Mouse (Mus musculus): ENCODE measurements around the gene Krtap3-1. TPM values are rescaled to one million over a fixed set of nuclear protein-coding genes. Genes with fewer than 3 reads are reported as not detected.

The Krtap3-1 gene
- polyA plus RNA-seq, 1 experiment from 2014 or later, result not detected

Other genes starting within 250 kb of the Krtap3-1 start
- gene Krt25, start 243.7 kb downstream of the Krtap3-1 start, polyA plus RNA-seq (2015; fragmentation: Nextera tagmentation; extraction: Ambion mirVana), result 0.08 and 0.09 TPM in 2 replicates
- not detected in 2 replicates for gene Krt26, start 228.7 kb downstream of the Krtap3-1 start, polyA plus RNA-seq (2015; fragmentation: Nextera tagmentation; extraction: Ambion mirVana)
- not detected in 2 replicates for gene Krt27, start 215.5 kb downstream of the Krtap3-1 start, polyA plus RNA-seq (2015; fragmentation: Nextera tagmentation; extraction: Ambion mirVana)
- gene Krt28, start 191.7 kb downstream of the Krtap3-1 start, polyA plus RNA-seq (2015; fragmentation: Nextera tagmentation; extraction: Ambion mirVana), result 0.14 and 0.33 TPM in 2 replicates
- gene Krt10, start 177.3 kb downstream of the Krtap3-1 start, polyA plus RNA-seq (2015; fragmentation: Nextera tagmentation; extraction: Ambion mirVana), result 31.6 and 36.1 TPM in 2 replicates
- gene Krt12, start 144.4 kb downstream of the Krtap3-1 start, polyA plus RNA-seq (2015; fragmentation: Nextera tagmentation; extraction: Ambion mirVana), result 0.22 and 0.23 TPM in 2 replicates
- not detected in 2 replicates for gene Krt20, start 128.5 kb downstream of the Krtap3-1 start, polyA plus RNA-seq (2015; fragmentation: Nextera tagmentation; extraction: Ambion mirVana)
- gene Krt23, start 73.5 kb downstream of the Krtap3-1 start, polyA plus RNA-seq (2015; fragmentation: Nextera tagmentation; extraction: Ambion mirVana), result 0.10 TPM in 1 of 2 replicates, not detected in the other
- not detected in 2 replicates for gene Krt39, start 45.3 kb downstream of the Krtap3-1 start, polyA plus RNA-seq (2015; fragmentation: Nextera tagmentation; extraction: Ambion mirVana)
- not detected in 2 replicates for gene Krt40, start 23.5 kb downstream of the Krtap3-1 start, polyA plus RNA-seq (2015; fragmentation: Nextera tagmentation; extraction: Ambion mirVana)
- gene Krtap3-3, start 15.8 kb downstream of the Krtap3-1 start, polyA plus RNA-seq (2015; fragmentation: Nextera tagmentation; extraction: Ambion mirVana), result not detected in 2 replicates
- gene Krtap3-2, start 9.8 kb downstream of the Krtap3-1 start, polyA plus RNA-seq (2015; fragmentation: Nextera tagmentation; extraction: Ambion mirVana), result not detected in 2 replicates
- not detected in 2 replicates for gene Gm11939, start 7.2 kb downstream of the Krtap3-1 start, polyA plus RNA-seq (2015; fragmentation: Nextera tagmentation; extraction: Ambion mirVana)
- gene Krtap1-5, start 14.4 kb upstream of the Krtap3-1 start, polyA plus RNA-seq (2015; fragmentation: Nextera tagmentation; extraction: Ambion mirVana), result not detected in 2 replicates
- not detected in 2 replicates for gene Krtap1-4, start 17.0 kb upstream of the Krtap3-1 start, polyA plus RNA-seq (2015; fragmentation: Nextera tagmentation; extraction: Ambion mirVana)
- not detected in 2 replicates for gene Krtap1-3, start 24.7 kb upstream of the Krtap3-1 start, polyA plus RNA-seq (2015; fragmentation: Nextera tagmentation; extraction: Ambion mirVana)
- gene Krtap9-3, start 31.5 kb upstream of the Krtap3-1 start, polyA plus RNA-seq (2015; fragmentation: Nextera tagmentation; extraction: Ambion mirVana), result not detected in 2 replicates
- gene Gm11938, start 36.7 kb upstream of the Krtap3-1 start, polyA plus RNA-seq (2015; fragmentation: Nextera tagmentation; extraction: Ambion mirVana), result not detected in 2 replicates
- gene Gm11937, start 43.6 kb upstream of the Krtap3-1 start, polyA plus RNA-seq (2015; fragmentation: Nextera tagmentation; extraction: Ambion mirVana), result not detected in 2 replicates
- not detected in 2 replicates for gene Krtap2-4, start 48.2 kb upstream of the Krtap3-1 start, polyA plus RNA-seq (2015; fragmentation: Nextera tagmentation; extraction: Ambion mirVana)
- gene Gm11562, start 53.8 kb upstream of the Krtap3-1 start, polyA plus RNA-seq (2015; fragmentation: Nextera tagmentation; extraction: Ambion mirVana), result not detected in 2 replicates
- gene Krtap4-1, start 61.6 kb upstream of the Krtap3-1 start, polyA plus RNA-seq (2015; fragmentation: Nextera tagmentation; extraction: Ambion mirVana), result not detected in 2 replicates
- not detected in 2 replicates for gene Krtap4-2, start 68.5 kb upstream of the Krtap3-1 start, polyA plus RNA-seq (2015; fragmentation: Nextera tagmentation; extraction: Ambion mirVana)
- gene Krtap4-7, start 77.5 kb upstream of the Krtap3-1 start, polyA plus RNA-seq (2015; fragmentation: Nextera tagmentation; extraction: Ambion mirVana), result not detected in 2 replicates
- gene Gm11555, start 83.6 kb upstream of the Krtap3-1 start, polyA plus RNA-seq (2015; fragmentation: Nextera tagmentation; extraction: Ambion mirVana), result not detected in 2 replicates
- gene Gm11563, start 92.3 kb upstream of the Krtap3-1 start, polyA plus RNA-seq (2015; fragmentation: Nextera tagmentation; extraction: Ambion mirVana), result not detected in 2 replicates
- gene Krtap4-6, start 99.3 kb upstream of the Krtap3-1 start, polyA plus RNA-seq (2015; fragmentation: Nextera tagmentation; extraction: Ambion mirVana), result not detected in 2 replicates
- gene Gm14190, start 124.1 kb upstream of the Krtap3-1 start, polyA plus RNA-seq (2015; fragmentation: Nextera tagmentation; extraction: Ambion mirVana), result not detected in 2 replicates
- gene Gm14180, start 167.7 kb upstream of the Krtap3-1 start, polyA plus RNA-seq (2015; fragmentation: Nextera tagmentation; extraction: Ambion mirVana), result not detected in 2 replicates
- gene Gm11595, start 206.3 kb upstream of the Krtap3-1 start, polyA plus RNA-seq (2015; fragmentation: Nextera tagmentation; extraction: Ambion mirVana), result not detected in 2 replicates
- not detected in 2 replicates for gene Krtap4-8, start 214.1 kb upstream of the Krtap3-1 start, polyA plus RNA-seq (2015; fragmentation: Nextera tagmentation; extraction: Ambion mirVana)
- gene Krtap4-9, start 218.6 kb upstream of the Krtap3-1 start, polyA plus RNA-seq (2015; fragmentation: Nextera tagmentation; extraction: Ambion mirVana), result not detected in 2 replicates
- gene Gm11596, start 226.8 kb upstream of the Krtap3-1 start, polyA plus RNA-seq (2015; fragmentation: Nextera tagmentation; extraction: Ambion mirVana), result not detected in 2 replicates
- gene Gm11569, start 232.3 kb upstream of the Krtap3-1 start, polyA plus RNA-seq (2015; fragmentation: Nextera tagmentation; extraction: Ambion mirVana), result not detected in 2 replicates
- not detected in 2 replicates for gene Gm11554, start 237.8 kb upstream of the Krtap3-1 start, polyA plus RNA-seq (2015; fragmentation: Nextera tagmentation; extraction: Ambion mirVana)
- gene Krtap4-13, start 243.3 kb upstream of the Krtap3-1 start, polyA plus RNA-seq (2015; fragmentation: Nextera tagmentation; extraction: Ambion mirVana), result not detected in 2 replicates
- not detected in 2 replicates for gene Gm11564, start 249.0 kb upstream of the Krtap3-1 start, polyA plus RNA-seq (2015; fragmentation: Nextera tagmentation; extraction: Ambion mirVana)